Mouse (Mus musculus) myocyte (in vitro differentiated cells): Measurements from ENCODE around the gene Emilin1. TPM values are rescaled to one million over a fixed set of nuclear protein-coding genes. Genes with fewer than 3 reads are reported as not detected.

ENCODE experiments used
- H3K27me3 ChIP-seq: one replicate; pipeline ENCODE4 v1.6.1; 2011; ENCODE audit not compliant: control insufficient read depth, insufficient read depth, insufficient read length
- H3K36me3 ChIP-seq: one replicate; pipeline ENCODE4 v1.6.1; 2011; ENCODE audit not compliant: control insufficient read depth, insufficient read depth
- H3K4me2 ChIP-seq: one replicate; pipeline ENCODE4 v1.6.1; 2011; ENCODE audit warnings: low read depth, control low read depth
- H3K4me3 ChIP-seq: one replicate; pipeline ENCODE4 v1.5.1; 2011; ENCODE audit warnings: mild to moderate bottlenecking, control low read depth, moderate library complexity
- H3K79me2 ChIP-seq: one replicate; pipeline ENCODE4 v1.6.1; 2011; ENCODE audit not compliant: control insufficient read depth, insufficient read depth
- H3ac ChIP-seq: one replicate; pipeline ENCODE4 v1.6.1; 2011; ENCODE audit not compliant: control insufficient read depth, insufficient read length
- CEBPB ChIP-seq: IDR thresholded peaks from 2 replicates; pipeline ENCODE4 v1.6.1; 2011; ENCODE audit warnings: mild to moderate bottlenecking, moderate library complexity; ENCODE audit not compliant: poor library complexity, insufficient read depth, severe bottlenecking
- E2F4 ChIP-seq: IDR thresholded peaks from one replicate; pipeline ENCODE4 v1.6.1; 2011; ENCODE audit warnings: mild to moderate bottlenecking, control low read depth, moderate library complexity; ENCODE audit not compliant: insufficient read depth
- MAX ChIP-seq: IDR thresholded peaks from one replicate; pipeline ENCODE4 v1.6.1; 2011; ENCODE audit warnings: low read depth, mild to moderate bottlenecking, control low read depth
- MYOD1 ChIP-seq, 3 experiments: IDR thresholded peaks; one replicate each; pipeline ENCODE4 v1.6.1; 2011; ENCODE audit warnings: control low read depth in 2 of 3, low read depth in 2 of 3, mild to moderate bottlenecking in 2 of 3, moderate library complexity in 1 of 3; ENCODE audit not compliant: insufficient read length in 2 of 3, control insufficient read depth in 1 of 3
- MYOG ChIP-seq, 3 experiments: IDR thresholded peaks; one replicate each; pipeline ENCODE4 v1.6.1; 2011; ENCODE audit warnings: control low read depth in 2 of 3, low read depth in 2 of 3, mild to moderate bottlenecking in 2 of 3; ENCODE audit not compliant: insufficient read length in 2 of 3, control insufficient read depth in 1 of 3, insufficient read depth in 1 of 3
- POLR2A ChIP-seq: IDR thresholded peaks from one replicate; pipeline ENCODE4 v1.6.1; 2011; ENCODE audit warnings: low read depth, mild to moderate bottlenecking, control low read depth, moderate library complexity; ENCODE audit not compliant: insufficient read length
- POLR2AphosphoS2 ChIP-seq: IDR thresholded peaks from one replicate; pipeline ENCODE4 v1.6.1; 2011; ENCODE audit warnings: low read depth, control low read depth; ENCODE audit not compliant: insufficient read length
- REST ChIP-seq: IDR thresholded peaks from one replicate; pipeline ENCODE4 v1.6.1; 2011; ENCODE audit warnings: mild to moderate bottlenecking, control low read depth, moderate library complexity; ENCODE audit not compliant: insufficient read depth, insufficient read length
- SRF ChIP-seq: IDR thresholded peaks from one replicate; pipeline ENCODE4 v1.6.1; 2011; ENCODE audit warnings: low read depth; ENCODE audit not compliant: control insufficient read depth, insufficient read length
- TCF12 ChIP-seq: IDR thresholded peaks from one replicate; pipeline ENCODE4 v1.6.1; 2011; ENCODE audit warnings: mild to moderate bottlenecking, control low read depth; ENCODE audit not compliant: poor library complexity, insufficient read depth, severe bottlenecking
- TCF3 ChIP-seq: IDR thresholded peaks from one replicate; pipeline ENCODE4 v1.6.1; 2011; ENCODE audit warnings: low read depth, control low read depth; ENCODE audit not compliant: insufficient read length
- USF1 ChIP-seq: IDR thresholded peaks from one replicate; pipeline ENCODE4 v1.6.1; 2011; ENCODE audit warnings: low read depth, mild to moderate bottlenecking, control low read depth, moderate library complexity
- polyA plus RNA-seq: library from polyadenylated mRNA; unstranded; fragments of >200 nt; fragmentation: generic; extraction: Trizol; gene quantifications from one replicate; pipeline ENCODE4 v1.2.1, GENCODE M21; 2012; ENCODE audit warnings: missing spikeins

Gene Emilin1
- polyA plus RNA-seq, 1 experiment, result 25.8 TPM

- peak in 1 of 3 experiments; percentile 5 for TF ChIP-seq MYOD1 (IDR thresholded peaks at IDR 0.05; ENCODE audit: control insufficient read depth in 1 of 3, insufficient read length in 2 of 3, low read depth in 2 of 3)
- TF ChIP-seq REST, result no peak
- H3K4me2 ChIP-seq, result peak overlapping the region; percentile 42
- H3K27me3 ChIP-seq, result no peaks in the 10 kb centered on the region
- no peaks in the 10 kb centered on the region for H3K36me3 ChIP-seq
- peaks cover 2% of the 10 kb centered on the region for H3K79me2 ChIP-seq
- no peak overlapping the region for H3ac ChIP-seq
- H3K4me3 ChIP-seq, result no peak overlapping the region
Observed at GRCm38 (mm10) chr5:30912156-30912555, 1.0 kb upstream of the Emilin1 start.

- H3K79me2 ChIP-seq, result no peaks in the 10 kb centered on the region
- H3ac ChIP-seq, result no peak overlapping the region
- H3K27me3 ChIP-seq, result no peaks in the 10 kb centered on the region
- no peak for TF ChIP-seq POLR2A
- no peak for TF ChIP-seq E2F4
- TF ChIP-seq TCF12, result no peak
- TF ChIP-seq USF1, result no peak
- no peak for TF ChIP-seq REST
- TF ChIP-seq SRF, result no peak
- TF ChIP-seq MYOG (IDR thresholded peaks at IDR 0.05; ENCODE audit: control insufficient read depth in 1 of 3, insufficient read depth in 1 of 3, insufficient read length in 2 of 3, low read depth in 2 of 3), result no peak
- TF ChIP-seq MAX, result no peak
- TF ChIP-seq CEBPB, result no peak
- no peak for TF ChIP-seq MYOD1 (IDR thresholded peaks at IDR 0.05; ENCODE audit: control insufficient read depth in 1 of 3, insufficient read length in 2 of 3, low read depth in 2 of 3)
- no peak for TF ChIP-seq POLR2AphosphoS2
- no peak for TF ChIP-seq TCF3
- H3K36me3 ChIP-seq, result no peaks in the 10 kb centered on the region
- peak overlapping the region; percentile 13 for H3K4me3 ChIP-seq
- H3K4me2 ChIP-seq, result peak overlapping the region; percentile 63
Observed at GRCm38 (mm10) chr5:30914101-30914635, 966 bp downstream of the Emilin1 start.

- H3K4me3 ChIP-seq, result peak overlapping the region; percentile 13
- no peak for TF ChIP-seq MYOG (IDR thresholded peaks at IDR 0.05; ENCODE audit: control insufficient read depth in 1 of 3, insufficient read depth in 1 of 3, insufficient read length in 2 of 3, low read depth in 2 of 3)
- no peak for TF ChIP-seq TCF12
- no peak for TF ChIP-seq USF1
- TF ChIP-seq POLR2AphosphoS2, result no peak
- no peak for TF ChIP-seq REST
- TF ChIP-seq E2F4, result no peak
- no peak for TF ChIP-seq MAX
- no peak for TF ChIP-seq CEBPB
- no peak for TF ChIP-seq POLR2A
- TF ChIP-seq MYOD1 (IDR thresholded peaks at IDR 0.05; ENCODE audit: control insufficient read depth in 1 of 3, insufficient read length in 2 of 3, low read depth in 2 of 3), result no peak
- no peak for TF ChIP-seq TCF3
- TF ChIP-seq SRF, result no peak
- H3K27me3 ChIP-seq, result no peaks in the 10 kb centered on the region
- H3K79me2 ChIP-seq, result no peaks in the 10 kb centered on the region
- H3K4me2 ChIP-seq, result peak overlapping the region; percentile 63
- no peak overlapping the region for H3ac ChIP-seq
- no peaks in the 10 kb centered on the region for H3K36me3 ChIP-seq
Observed at GRCm38 (mm10) chr5:30914849-30915248, 1.6 kb downstream of the Emilin1 start.

GRCm38 (mm10) chr5:30915456-30915855 lies 2.3 kb downstream of the Emilin1 start:
- no peaks in the 10 kb centered on the region for H3K79me2 ChIP-seq
- H3K27me3 ChIP-seq, result no peaks in the 10 kb centered on the region
- TF ChIP-seq MYOD1 (IDR thresholded peaks at IDR 0.05; ENCODE audit: control insufficient read depth in 1 of 3, insufficient read length in 2 of 3, low read depth in 2 of 3) (peak in 1 of 3 experiments; percentile 4), USF1 (no peak)
- no peaks in the 10 kb centered on the region for H3K36me3 ChIP-seq
- H3K4me3 ChIP-seq, result no peak overlapping the region
- H3ac ChIP-seq, result no peak overlapping the region
- H3K4me2 ChIP-seq, result peak overlapping the region; percentile 63

- no peak overlapping the region for H3K4me3 ChIP-seq
- H3K36me3 ChIP-seq, result no peaks in the 10 kb centered on the region
- H3K27me3 ChIP-seq, result no peaks in the 10 kb centered on the region
- TF ChIP-seq TCF3 (no peak), MYOG (IDR thresholded peaks at IDR 0.05; ENCODE audit: control insufficient read depth in 1 of 3, insufficient read depth in 1 of 3, insufficient read length in 2 of 3, low read depth in 2 of 3) (peak in 1 of 3 experiments; percentile 84), TCF12 (peak; percentile 42), SRF (no peak), E2F4 (no peak), MYOD1 (IDR thresholded peaks at IDR 0.05; ENCODE audit: control insufficient read depth in 1 of 3, insufficient read length in 2 of 3, low read depth in 2 of 3) (peak; percentile 54 to 75 (median 61)), POLR2AphosphoS2 (no peak), POLR2A (no peak), REST (no peak), USF1 (no peak), CEBPB (no peak), MAX (no peak)
- H3K79me2 ChIP-seq, result no peaks in the 10 kb centered on the region
- H3K4me2 ChIP-seq, result peak overlapping the region; percentile 57
- H3ac ChIP-seq, result no peak overlapping the region
Observed at GRCm38 (mm10) chr5:30915974-30916433, 2.8 kb downstream of the Emilin1 start.
